ENCODE assay signal across 23 mouse cellular contexts in the genomic region with DNA sequence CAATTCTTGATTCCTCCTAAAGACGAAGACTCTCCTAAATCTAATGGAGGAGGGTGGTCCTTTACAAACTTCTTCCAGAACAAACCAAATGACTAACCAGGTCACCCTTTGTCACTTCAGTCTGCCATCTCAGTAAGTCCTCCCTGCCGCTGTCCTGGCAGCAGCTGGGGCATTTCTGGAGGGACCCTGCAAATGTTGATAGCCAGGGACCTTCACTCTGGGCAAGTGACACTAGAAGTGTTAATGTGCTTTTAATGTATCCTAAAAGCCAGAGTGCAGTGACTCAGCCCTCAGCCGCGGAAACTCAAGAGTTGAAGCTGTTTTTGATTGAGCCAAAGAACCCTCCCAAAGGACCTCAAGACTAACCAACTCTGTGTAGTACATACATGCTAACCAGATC.
DNase-seq lines count a peak whose midpoint lies in the region; ATAC-seq and TF ChIP-seq lines count a peak whose summit lies in the region.
"Had no signal": no experiment of that assay in that cellular context is flagged by ENCODE, and none has a peak within 500 bp of the region (broad histone marks: within the 10 kb centered on the region; RNA-seq: fewer than 3 reads in every experiment).

No protein-coding gene starts in this region.

- H3K4me2 ChIP-seq in heart, postnatal 0 days (ENCODE audit: low read depth, low read length) = no peak overlapping the region
- H3K4me2 ChIP-seq in heart, embryonic 12.5 days = no peak overlapping the region
- H3K4me2 ChIP-seq in lung, embryonic 16.5 days (ENCODE audit: low read depth, low read length) = no peak overlapping the region
- H3K4me2 ChIP-seq: embryonic facial prominence, embryonic 12.5 days; embryonic facial prominence, embryonic 15.5 days; hindbrain, embryonic 12.5 days; hindbrain, embryonic 15.5 days had no signal

- H3K79me2 ChIP-seq in heart, adult 2 months (replicated peaks; ENCODE audit: control insufficient read depth, insufficient read depth, low read length) = no peaks in the 10 kb centered on the region

- peaks cover 16% of the 10 kb centered on the region for H3K36me3 ChIP-seq in heart, adult 2 months (ENCODE audit: control insufficient read depth, insufficient read depth, low read length)
- H3K36me3 ChIP-seq in heart, postnatal 0 days (replicated peaks; ENCODE audit: control insufficient read depth, insufficient read depth, low read length) = peaks cover 45% of the 10 kb centered on the region
- H3K36me3 ChIP-seq in heart, embryonic 12.5 days = peaks cover 44% of the 10 kb centered on the region
- peaks cover 24% of the 10 kb centered on the region for H3K36me3 ChIP-seq in lung, embryonic 16.5 days (ENCODE audit: control insufficient read depth, insufficient read depth, low read length)

- no peak for TF ChIP-seq POLR2A in heart, adult 2 months (IDR thresholded peaks at IDR 0.05; ENCODE audit: insufficient read depth, low read depth, low read length)

- H3K4me3 ChIP-seq in heart, adult 2 months = no peak overlapping the region
- no peak overlapping the region for H3K4me3 ChIP-seq in heart, postnatal 0 days (ENCODE audit: low read depth, low read length)
- H3K4me3 ChIP-seq in heart, embryonic 12.5 days = no peak overlapping the region
- no peak overlapping the region for H3K4me3 ChIP-seq in lung, embryonic 16.5 days (ENCODE audit: low read length)
- H3K4me3 ChIP-seq: embryonic facial prominence, embryonic 12.5 days; embryonic facial prominence, embryonic 15.5 days; hindbrain, embryonic 12.5 days; hindbrain, embryonic 15.5 days had no signal

- peak overlapping the region; percentile 91 for H3K27ac ChIP-seq in heart, adult 2 months
- H3K27ac ChIP-seq in heart, postnatal 0 days (ENCODE audit: low read depth) = peak overlapping the region; percentile 92
- no peak overlapping the region for H3K27ac ChIP-seq in heart, embryonic 12.5 days (ENCODE audit: poor library complexity, severe bottlenecking)
- H3K27ac ChIP-seq in lung, embryonic 16.5 days (ENCODE audit: low read length) = 0 out of 2 replicates have a peak overlapping the region, but pooled peaks have one; percentile 6
- H3K27ac ChIP-seq: embryonic facial prominence, embryonic 12.5 days; embryonic facial prominence, embryonic 15.5 days; hindbrain, embryonic 12.5 days; hindbrain, embryonic 15.5 days had no signal

- TF ChIP-seq CTCF in heart, adult 2 months (IDR thresholded peaks at IDR 0.05) = no peak
- no peak for TF ChIP-seq CTCF in heart, postnatal 0 days (IDR thresholded peaks at IDR 0.05; ENCODE audit: low read depth)

- H3K9me3 ChIP-seq in heart, postnatal 0 days (replicated peaks; ENCODE audit: control insufficient read depth, low read length) = no peaks in the 10 kb centered on the region
- no peaks in the 10 kb centered on the region for H3K9me3 ChIP-seq in heart, embryonic 12.5 days (replicated peaks)
- H3K9me3 ChIP-seq in lung, embryonic 16.5 days (ENCODE audit: control insufficient read depth, low read length) = no peaks in the 10 kb centered on the region
- H3K9me3 ChIP-seq: embryonic facial prominence, embryonic 12.5 days; embryonic facial prominence, embryonic 15.5 days; hindbrain, embryonic 12.5 days; hindbrain, embryonic 15.5 days had no signal

- ATAC-seq in heart, postnatal 0 days (ENCODE audit: insufficient read depth, low read depth) = no peak
- no peak for ATAC-seq in heart, embryonic 12.5 days (ENCODE audit: insufficient number of reproducible peaks, low FRiP score)
- peak; percentile 6; the same call in 1 of the 2 replicates for ATAC-seq in lung, embryonic 16.5 days (ENCODE audit: low read depth)
- ATAC-seq: CD4-positive, CD25-positive, alpha-beta regulatory T cell, adult 4 months; forebrain, embryonic 14.5 days; forebrain, postnatal 0 days; intestine, postnatal 0 days had no signal

- intact Hi-C loops in heart, adult 2 months (cut with DNase I) = no loop called here

- H3K27me3 ChIP-seq in heart, adult 2 months (ENCODE audit: control insufficient read depth, insufficient read depth, low read length) = no peaks in the 10 kb centered on the region
- no peaks in the 10 kb centered on the region for H3K27me3 ChIP-seq in heart, postnatal 0 days (ENCODE audit: control insufficient read depth, insufficient read depth, low read length)
- H3K27me3 ChIP-seq in heart, embryonic 12.5 days (replicated peaks) = no peaks in the 10 kb centered on the region
- no peaks in the 10 kb centered on the region for H3K27me3 ChIP-seq in lung, embryonic 16.5 days (ENCODE audit: control insufficient read depth, insufficient read depth, low read depth, low read length)
- H3K27me3 ChIP-seq: embryonic facial prominence, embryonic 12.5 days; embryonic facial prominence, embryonic 15.5 days; hindbrain, embryonic 12.5 days; hindbrain, embryonic 15.5 days had no signal

- no peak for DNase-seq in heart, adult 2 months
- DNase-seq in heart, adult 8-10 months (ENCODE audit: low spot score) = no peak
- DNase-seq in heart, postnatal 0 days (ENCODE audit: low spot score) = no peak
- DNase-seq in lung, postnatal 36 days = no peak
- DNase-seq: adrenal gland, adult 2 months; adrenal gland, postnatal 14 days; cerebellum, adult 11 months; cerebellum, adult 2 months; cerebellum, adult 9-11 months; cerebellum, postnatal 25 days; forebrain, postnatal 0 days; gastrocnemius, postnatal 10 days; gastrocnemius, postnatal 36 days; heart, postnatal 14 days had no signal

- H3K9ac ChIP-seq in heart, adult 2 months (ENCODE audit: low read depth, low read length) = no peak overlapping the region
- H3K9ac ChIP-seq in heart, postnatal 0 days (replicated peaks; ENCODE audit: low read depth, low read length) = no peak overlapping the region
- H3K9ac ChIP-seq in heart, embryonic 12.5 days = no peak overlapping the region
- H3K9ac ChIP-seq in lung, embryonic 16.5 days (ENCODE audit: low read length) = no peak overlapping the region
- H3K9ac ChIP-seq: embryonic facial prominence, embryonic 12.5 days; embryonic facial prominence, embryonic 15.5 days; forebrain, postnatal 0 days; hindbrain, embryonic 12.5 days; hindbrain, embryonic 15.5 days had no signal

- H3K4me1 ChIP-seq in heart, adult 2 months (ENCODE audit: control insufficient read depth, insufficient read depth, low read length) = peaks cover 6% of the 10 kb centered on the region; the same call in 1 of the 2 replicates
- H3K4me1 ChIP-seq in heart, postnatal 0 days (ENCODE audit: control insufficient read depth, insufficient read depth) = peaks cover 31% of the 10 kb centered on the region
- H3K4me1 ChIP-seq in heart, embryonic 12.5 days (replicated peaks) = peaks cover 51% of the 10 kb centered on the region
- peaks cover 18% of the 10 kb centered on the region for H3K4me1 ChIP-seq in lung, embryonic 16.5 days (replicated peaks; ENCODE audit: control insufficient read depth, insufficient read depth, low read length)

- 70% methylated on average over 4 of the region's 4 CpGs for WGBS in heart, adult 2 months
- 70% methylated on average over 4 of the region's 4 CpGs for WGBS in heart, postnatal 0 days
- 70% methylated on average over 4 of the region's 4 CpGs for WGBS in heart, embryonic 12.5 days
- 66% methylated on average over 4 of the region's 4 CpGs for WGBS in lung, embryonic 16.5 days

- TF ChIP-seq EP300 in heart, adult 2 months (IDR thresholded peaks at IDR 0.05; ENCODE audit: insufficient read depth, low read depth, low read length) = no peak
- no peak for TF ChIP-seq EP300 in heart, postnatal 0 days (IDR thresholded peaks at IDR 0.05; ENCODE audit: low read depth)
